Mouse (Mus musculus) heart, embryonic 13.5 days (tissue): Measurements from ENCODE around the gene Spert. TPM values are rescaled to one million over a fixed set of nuclear protein-coding genes. Genes with fewer than 3 reads are reported as not detected.

Experiments used
- ATAC-seq: fragments of 200-750 bp; cut with Nextera tagmentation; 2 replicates; pipeline ENCODE4 v1.8.0; 2017; ENCODE audit warnings: moderate TSS enrichment; ENCODE audit not compliant: insufficient number of reproducible peaks, low FRiP score, low TSS enrichment; ENCODE audit errors: extremely low read depth
- H3K27ac ChIP-seq: fragments of 300-500 bp; sonication (generic); replicated peaks from 2 replicates; pipeline ENCODE4 v1.5.1; 2015; ENCODE audit warnings: moderate library complexity, mild to moderate bottlenecking, inconsistent platforms
- H3K27me3 ChIP-seq: fragments of 300-500 bp; sonication (generic); replicated peaks from 2 replicates; pipeline ENCODE4 v1.6.1; 2015; ENCODE audit warnings: mild to moderate bottlenecking, inconsistent platforms
- H3K36me3 ChIP-seq: fragments of 300-500 bp; sonication (generic); 2 replicates; pipeline ENCODE4 v1.6.1; 2015; ENCODE audit warnings: mild to moderate bottlenecking, inconsistent platforms
- H3K4me1 ChIP-seq: fragments of 300-500 bp; sonication (generic); 2 replicates; pipeline ENCODE4 v1.6.1; 2015; ENCODE audit warnings: inconsistent platforms
- H3K4me2 ChIP-seq: fragments of 300-500 bp; sonication (generic); 2 replicates; pipeline ENCODE4 v1.6.1; 2015; ENCODE audit warnings: inconsistent platforms, mild to moderate bottlenecking, moderate library complexity
- H3K4me3 ChIP-seq: fragments of 300-500 bp; sonication (generic); 2 replicates; pipeline ENCODE4 v1.5.1; 2015; ENCODE audit warnings: moderate library complexity, mild to moderate bottlenecking, inconsistent platforms
- H3K9ac ChIP-seq: fragments of 300-500 bp; sonication (generic); 2 replicates; pipeline ENCODE4 v1.6.1; 2015; ENCODE audit warnings: inconsistent platforms, mild to moderate bottlenecking, moderate library complexity
- H3K9me3 ChIP-seq: fragments of 300-500 bp; sonication (generic); 2 replicates; pipeline ENCODE4 v1.6.1; 2016; ENCODE audit warnings: inconsistent platforms
- WGBS: fragments of 180-500 bp; shearing (Covaris S2); methylation state at CpG from one replicate; pipeline ENCODE4 v1.1.7; 2015; ENCODE audit warnings: mixed read lengths; 5-methylcytosine and 5-hydroxymethylcytosine counted together
- polyA plus RNA-seq: library from polyadenylated mRNA; unstranded; fragments of >200 nt; fragmentation: Nextera tagmentation; extraction: Ambion mirVana; gene quantifications from 2 replicates; pipeline ENCODE4 v1.2.1, GENCODE M21; 2015

The Spert gene
- polyA plus RNA-seq, 1 experiment from 2014 or later = not detected

GRCm38 (mm10) chr14:75579010-75579409 is 13.9 kb downstream of the Spert start:
- Histone ChIP-seq H3K27me3 (peaks cover 3% of the 10 kb centered on the region; the same call in 1 of the 2 replicates), H3K4me3 (no peak overlapping the region), H3K9me3 (no peaks in the 10 kb centered on the region), H3K9ac (no peak overlapping the region), H3K4me1 (no peaks in the 10 kb centered on the region), H3K36me3 (no peaks in the 10 kb centered on the region), H3K27ac (no peak overlapping the region), H3K4me2 (no peak overlapping the region)
- no peak for ATAC-seq
- 57% methylated on average over 6 of the region's 6 CpGs for WGBS

- Histone ChIP-seq H3K36me3 (no peaks in the 10 kb centered on the region), H3K4me3 (no peak overlapping the region), H3K4me1 (peaks cover 11% of the 10 kb centered on the region), H3K9ac (no peak overlapping the region), H3K27ac (no peak overlapping the region), H3K9me3 (no peaks in the 10 kb centered on the region), H3K4me2 (no peak overlapping the region), H3K27me3 (0 out of 2 replicates have a peak, but pooled peaks cover 10% of the 10 kb centered on the region)
- 74% methylated on average over 3 of the region's 3 CpGs for WGBS
- ATAC-seq = no peak
Measured at GRCm38 (mm10) chr14:75566303-75566702, 26.6 kb downstream of the Spert start.

- Histone ChIP-seq H3K27ac (no peak overlapping the region), H3K9ac (no peak overlapping the region), H3K36me3 (no peaks in the 10 kb centered on the region), H3K4me3 (no peak overlapping the region), H3K4me1 (peaks cover 11% of the 10 kb centered on the region), H3K4me2 (no peak overlapping the region), H3K9me3 (no peaks in the 10 kb centered on the region), H3K27me3 (0 out of 2 replicates have a peak, but pooled peaks cover 7% of the 10 kb centered on the region)
- WGBS = 52% methylated on average over 14 of the region's 14 CpGs
- no peak for ATAC-seq
Measured at GRCm38 (mm10) chr14:75565534-75566140, 27.3 kb downstream of the Spert start.

- Histone ChIP-seq H3K4me2 (no peak overlapping the region), H3K9ac (no peak overlapping the region), H3K27me3 (no peaks in the 10 kb centered on the region), H3K36me3 (no peaks in the 10 kb centered on the region), H3K4me3 (no peak overlapping the region), H3K4me1 (peaks cover 11% of the 10 kb centered on the region), H3K9me3 (no peaks in the 10 kb centered on the region), H3K27ac (no peak overlapping the region)
- 43% methylated on average over 9 of the region's 9 CpGs for WGBS
- ATAC-seq = no peak
Measured at GRCm38 (mm10) chr14:75561577-75562331, 31.2 kb downstream of the Spert start.

- no peak for ATAC-seq
- H3K9ac ChIP-seq = no peak overlapping the region
- 40% methylated on average over 8 of the region's 8 CpGs for WGBS
Measured at GRCm38 (mm10) chr14:75541731-75542130, 51.2 kb downstream of the Spert start.

GRCm38 (mm10) chr14:75540996-75541350 is 51.9 kb downstream of the Spert start:
- no peak overlapping the region for H3K4me2 ChIP-seq
- H3K4me1 ChIP-seq = peaks cover 16% of the 10 kb centered on the region
- H3K27me3 ChIP-seq = no peaks in the 10 kb centered on the region
- no peak overlapping the region for H3K4me3 ChIP-seq
- no peaks in the 10 kb centered on the region for H3K9me3 ChIP-seq
- no peak for ATAC-seq
- H3K36me3 ChIP-seq = no peaks in the 10 kb centered on the region
- H3K27ac ChIP-seq = no peak overlapping the region
- H3K9ac ChIP-seq = no peak overlapping the region
- WGBS = 16% methylated on average over 5 of the region's 5 CpGs

More at GRCm38 (mm10) chr14:75541731-75542130, 51.2 kb downstream of the Spert start:
- H3K9me3 ChIP-seq = no peaks in the 10 kb centered on the region
- no peak overlapping the region for H3K4me2 ChIP-seq
- no peak overlapping the region for H3K27ac ChIP-seq
- H3K4me1 ChIP-seq = peaks cover 11% of the 10 kb centered on the region
- no peak overlapping the region for H3K4me3 ChIP-seq
- no peaks in the 10 kb centered on the region for H3K27me3 ChIP-seq
- no peaks in the 10 kb centered on the region for H3K36me3 ChIP-seq

GRCm38 (mm10) chr14:75540216-75540995 is 52.5 kb downstream of the Spert start:
- no peak for ATAC-seq
- H3K9me3 ChIP-seq = no peaks in the 10 kb centered on the region
- H3K4me2 ChIP-seq = no peak overlapping the region
- 61% methylated on average over 17 of the region's 17 CpGs for WGBS
- no peaks in the 10 kb centered on the region for H3K36me3 ChIP-seq
- H3K27ac ChIP-seq = no peak overlapping the region
- H3K9ac ChIP-seq = no peak overlapping the region
- no peak overlapping the region for H3K4me3 ChIP-seq
- H3K27me3 ChIP-seq = no peaks in the 10 kb centered on the region
- peaks cover 16% of the 10 kb centered on the region for H3K4me1 ChIP-seq

- no peaks in the 10 kb centered on the region for H3K9me3 ChIP-seq
- no peaks in the 10 kb centered on the region for H3K36me3 ChIP-seq
- H3K27me3 ChIP-seq = no peaks in the 10 kb centered on the region; the same call in 1 of the 2 replicates
- no peak overlapping the region for H3K9ac ChIP-seq
- H3K4me2 ChIP-seq = no peak overlapping the region
- WGBS = 34% methylated on average over 2 of the region's 2 CpGs
- H3K4me3 ChIP-seq = no peak overlapping the region
- no peak overlapping the region for H3K27ac ChIP-seq
- no peak for ATAC-seq
- H3K4me1 ChIP-seq = peaks cover 16% of the 10 kb centered on the region
Measured at GRCm38 (mm10) chr14:75539205-75539604, 53.7 kb downstream of the Spert start.

Other genes with a start within 250 kb of the Spert start
- not detected in 2 replicates for gene Siah3, start 137.1 kb downstream of the Spert start, polyA plus RNA-seq
- gene Erich6b, start 49.1 kb upstream of the Spert start, polyA plus RNA-seq = not detected in 2 replicates
- gene Cog3, start 161.4 kb upstream of the Spert start, polyA plus RNA-seq = 11.7 and 11.8 TPM in 2 replicates
- gene Slc25a30, start 193.9 kb upstream of the Spert start, polyA plus RNA-seq = 4.8 and 5.5 TPM in 2 replicates